Mouse (Mus musculus): ENCODE results near the gene Lyl1. TPM values are rescaled to one million over a fixed set of nuclear protein-coding genes. Genes with fewer than 3 reads are reported as not detected.

The Lyl1 gene
- polyA plus RNA-seq, 1 experiment from 2014 or later, result 12.5 TPM

GRCm38 (mm10) chr8:84708774-84709475, 7.7 kb downstream of the Lyl1 start:
- Histone ChIP-seq H3K9me3 (ENCODE audit: low read depth, low read length) (no peaks in the 10 kb centered on the region), H3K36me3 (ENCODE audit: insufficient read depth) (peaks cover 36% of the 10 kb centered on the region), H3K4me2 (peak overlapping the region; percentile 23; the same call in 1 of the 2 replicates), H3K4me3 (ENCODE audit: low read depth, low read length) (no peak overlapping the region; the same call in 1 of the 2 replicates), H3K27ac (ENCODE audit: low read depth) (peak overlapping the region; percentile 36; the same call in 1 of the 2 replicates), H3K4me1 (ENCODE audit: insufficient read depth) (peaks cover 49% of the 10 kb centered on the region), H3K9ac (peak overlapping the region; percentile 16; the same call in 1 of the 2 replicates), H3K27me3 (ENCODE audit: insufficient read depth, low read length) (peaks cover 41% of the 10 kb centered on the region)
- DNase-seq (peak; percentile 96), ATAC-seq (ENCODE audit: insufficient read depth) (peak; percentile 48)
- peak; percentile 97 for TF ChIP-seq CTCF (IDR thresholded peaks at IDR 0.05; ENCODE audit: low read depth)
- 18% methylated on average over 12 of the region's 12 CpGs for WGBS

- peaks cover 38% of the 10 kb centered on the region for H3K36me3 ChIP-seq (ENCODE audit: insufficient read depth)
- no peak overlapping the region for H3K9ac ChIP-seq
- no peak overlapping the region for H3K4me3 ChIP-seq (ENCODE audit: low read depth, low read length)
- peaks cover 31% of the 10 kb centered on the region for H3K27me3 ChIP-seq (ENCODE audit: insufficient read depth, low read length)
- DNase-seq (no peak), ATAC-seq (ENCODE audit: insufficient read depth) (no peak)
- H3K27ac ChIP-seq (ENCODE audit: low read depth), result no peak overlapping the region
- no peak overlapping the region for H3K4me2 ChIP-seq
- 92% methylated on average over 1 of the region's 1 CpGs for WGBS
- peaks cover 57% of the 10 kb centered on the region for H3K4me1 ChIP-seq (ENCODE audit: insufficient read depth)
- no peak for TF ChIP-seq CTCF (IDR thresholded peaks at IDR 0.05; ENCODE audit: low read depth)
- no peaks in the 10 kb centered on the region for H3K9me3 ChIP-seq (ENCODE audit: low read depth, low read length)
Measured at GRCm38 (mm10) chr8:84709931-84710330, 8.7 kb downstream of the Lyl1 start.

GRCm38 (mm10) chr8:84711312-84711711, 10.1 kb downstream of the Lyl1 start:
- H3K9ac ChIP-seq, result peak overlapping the region; percentile 41; the same call in 1 of the 2 replicates
- H3K27me3 ChIP-seq (ENCODE audit: insufficient read depth, low read length), result peaks cover 25% of the 10 kb centered on the region
- H3K4me3 ChIP-seq (ENCODE audit: low read depth, low read length), result no peak overlapping the region
- H3K4me2 ChIP-seq, result peak overlapping the region; percentile 52; the same call in 1 of the 2 replicates
- DNase-seq, result no peak
- H3K36me3 ChIP-seq (ENCODE audit: insufficient read depth), result peaks cover 45% of the 10 kb centered on the region
- H3K4me1 ChIP-seq (ENCODE audit: insufficient read depth), result peaks cover 53% of the 10 kb centered on the region
- no peaks in the 10 kb centered on the region for H3K9me3 ChIP-seq (ENCODE audit: low read depth, low read length)
- peak overlapping the region; percentile 95 for H3K27ac ChIP-seq (ENCODE audit: low read depth)
- no peak for ATAC-seq (ENCODE audit: insufficient read depth)
- peak; percentile 20 for TF ChIP-seq CTCF (IDR thresholded peaks at IDR 0.05; ENCODE audit: low read depth)
- WGBS, result 33% methylated on average over 3 of the region's 3 CpGs

GRCm38 (mm10) chr8:84711933-84712758, 10.9 kb downstream of the Lyl1 start:
- DNase-seq, result peak; percentile 92
- Histone ChIP-seq H3K4me1 (ENCODE audit: insufficient read depth) (peaks cover 47% of the 10 kb centered on the region), H3K9me3 (ENCODE audit: low read depth, low read length) (no peaks in the 10 kb centered on the region), H3K36me3 (ENCODE audit: insufficient read depth) (peaks cover 46% of the 10 kb centered on the region), H3K4me3 (ENCODE audit: low read depth, low read length) (no peak overlapping the region), H3K27me3 (ENCODE audit: insufficient read depth, low read length) (peaks cover 17% of the 10 kb centered on the region), H3K27ac (ENCODE audit: low read depth) (peak overlapping the region; percentile 95), H3K9ac (peak overlapping the region; percentile 41), H3K4me2 (peak overlapping the region; percentile 52)
- peak; percentile 49 for TF ChIP-seq CTCF (IDR thresholded peaks at IDR 0.05; ENCODE audit: low read depth)
- ATAC-seq (ENCODE audit: insufficient read depth), result peak; percentile 91
- WGBS, result 13% methylated on average over 10 of the region's 11 CpGs

GRCm38 (mm10) chr8:84712759-84713120, 11.5 kb downstream of the Lyl1 start:
- Histone ChIP-seq H3K4me1 (ENCODE audit: insufficient read depth) (peaks cover 41% of the 10 kb centered on the region), H3K4me2 (peak overlapping the region; percentile 52)
- peak; percentile 55 for ATAC-seq (ENCODE audit: insufficient read depth)

GRCm38 (mm10) chr8:84713381-84713780, 12.1 kb downstream of the Lyl1 start:
- 49% methylated on average over 4 of the region's 4 CpGs for WGBS
- ATAC-seq (ENCODE audit: insufficient read depth) (no peak), DNase-seq (no peak)
- peaks cover 46% of the 10 kb centered on the region for H3K36me3 ChIP-seq (ENCODE audit: insufficient read depth)
- H3K27ac ChIP-seq (ENCODE audit: low read depth), result peak overlapping the region; percentile 95
- H3K4me2 ChIP-seq, result no peak overlapping the region
- H3K9ac ChIP-seq, result peak overlapping the region; percentile 30; the same call in 1 of the 2 replicates
- H3K4me1 ChIP-seq (ENCODE audit: insufficient read depth), result peaks cover 36% of the 10 kb centered on the region
- no peak overlapping the region for H3K4me3 ChIP-seq (ENCODE audit: low read depth, low read length)
- no peak for TF ChIP-seq CTCF (IDR thresholded peaks at IDR 0.05; ENCODE audit: low read depth)
- H3K9me3 ChIP-seq (ENCODE audit: low read depth, low read length), result no peaks in the 10 kb centered on the region
- 0 out of 2 replicates have a peak, but pooled peaks cover 6% of the 10 kb centered on the region for H3K27me3 ChIP-seq (ENCODE audit: insufficient read depth, low read length)

More at GRCm38 (mm10) chr8:84712759-84713120, 11.5 kb downstream of the Lyl1 start:
- 6% methylated on average over 3 of the region's 3 CpGs for WGBS
- peaks cover 48% of the 10 kb centered on the region for H3K36me3 ChIP-seq (ENCODE audit: insufficient read depth)
- no peak overlapping the region for H3K4me3 ChIP-seq (ENCODE audit: low read depth, low read length)
- DNase-seq, result no peak
- peak overlapping the region; percentile 95 for H3K27ac ChIP-seq (ENCODE audit: low read depth)
- H3K27me3 ChIP-seq (ENCODE audit: insufficient read depth, low read length), result peaks cover 11% of the 10 kb centered on the region
- no peaks in the 10 kb centered on the region for H3K9me3 ChIP-seq (ENCODE audit: low read depth, low read length)
- peak overlapping the region; percentile 30; the same call in 1 of the 2 replicates for H3K9ac ChIP-seq
- TF ChIP-seq CTCF (IDR thresholded peaks at IDR 0.05; ENCODE audit: low read depth), result no peak

- peaks cover 31% of the 10 kb centered on the region for H3K4me1 ChIP-seq (ENCODE audit: insufficient read depth)
- 63% methylated on average over 4 of the region's 4 CpGs for WGBS
- ATAC-seq (ENCODE audit: insufficient read depth), result no peak
- peaks cover 49% of the 10 kb centered on the region for H3K36me3 ChIP-seq (ENCODE audit: insufficient read depth)
- DNase-seq, result no peak
- no peak overlapping the region for H3K4me2 ChIP-seq
- TF ChIP-seq CTCF (IDR thresholded peaks at IDR 0.05; ENCODE audit: low read depth), result no peak
- H3K9ac ChIP-seq, result no peak overlapping the region
- no peak overlapping the region for H3K4me3 ChIP-seq (ENCODE audit: low read depth, low read length)
- peak overlapping the region; percentile 95 for H3K27ac ChIP-seq (ENCODE audit: low read depth)
- H3K9me3 ChIP-seq (ENCODE audit: low read depth, low read length), result no peaks in the 10 kb centered on the region
- H3K27me3 ChIP-seq (ENCODE audit: insufficient read depth, low read length), result 0 out of 2 replicates have a peak, but pooled peaks cover 6% of the 10 kb centered on the region
Measured at GRCm38 (mm10) chr8:84714161-84714560, 12.9 kb downstream of the Lyl1 start.
